Mouse (Mus musculus): ENCODE data around the gene Kirrel3. TPM values are rescaled to one million over a fixed set of nuclear protein-coding genes. Genes with fewer than 3 reads are reported as not detected.

The Kirrel3 gene
- polyA plus RNA-seq, 1 experiment from 2014 or later = 2.3 TPM

DNA sequence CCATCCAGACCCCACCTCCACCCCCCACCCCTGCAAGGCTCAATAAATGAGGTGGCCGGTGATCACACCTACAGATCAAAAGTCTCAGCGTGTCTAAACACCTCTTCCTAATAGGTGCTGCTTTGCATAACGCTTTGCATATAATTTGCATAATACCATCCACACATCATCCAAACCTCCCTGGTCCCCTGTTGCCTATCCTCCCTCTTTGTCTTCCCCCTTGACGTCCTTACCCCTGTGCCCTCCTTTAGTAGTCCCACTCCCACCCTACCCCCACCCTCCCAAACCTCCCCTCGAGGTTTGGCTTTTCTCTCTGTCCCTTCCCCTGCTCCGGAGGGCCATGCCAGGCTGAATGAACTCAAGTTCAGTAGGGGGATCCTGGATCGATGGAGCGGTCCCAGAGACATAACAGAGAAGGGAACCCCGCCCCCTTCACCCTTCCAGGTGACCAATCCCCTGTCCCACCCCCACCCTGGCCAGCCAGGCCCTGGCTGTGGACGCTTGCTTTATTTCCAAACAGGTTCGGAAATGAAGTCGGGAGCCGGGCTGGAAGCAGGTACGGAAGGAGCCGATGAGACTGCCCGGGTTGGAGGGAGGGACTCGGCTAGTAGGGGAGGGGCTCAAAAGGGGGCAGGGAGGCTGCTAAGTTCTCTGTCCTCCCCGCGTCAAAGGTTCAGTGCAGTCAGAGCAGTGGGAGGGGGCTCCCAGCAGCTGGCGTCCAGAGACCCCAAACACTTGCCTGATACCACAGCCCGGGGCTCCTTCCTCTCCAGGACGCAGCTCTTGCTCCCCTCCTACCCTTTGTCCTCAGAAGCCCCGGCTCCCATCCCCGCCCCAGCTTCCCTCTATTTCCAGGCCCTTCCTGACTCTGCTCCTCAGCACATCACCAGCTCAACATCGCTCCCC, 539.1 kb downstream of the Kirrel3 start:
- H3K4me1 ChIP-seq (ENCODE audit: control insufficient read depth, insufficient read depth, low read length) = peaks cover 6% of the 10 kb centered on the region; the same call in 1 of the 2 replicates
- H3K4me2 ChIP-seq (ENCODE audit: low read depth, low read length) = peak overlapping the region; percentile 51
- H3K36me3 ChIP-seq (ENCODE audit: control insufficient read depth, insufficient read depth, low read length) = no peaks in the 10 kb centered on the region
- H3K27me3 ChIP-seq (ENCODE audit: control insufficient read depth, insufficient read depth, low read length) = peaks cover 15% of the 10 kb centered on the region; the same call in 1 of the 2 replicates
- no peak overlapping the region for H3K27ac ChIP-seq (ENCODE audit: low read length)
- peak overlapping the region; percentile 22 for H3K4me3 ChIP-seq (replicated peaks; ENCODE audit: low read length)
- WGBS = 8% methylated on average over 25 of the region's 25 CpGs
- H3K9me3 ChIP-seq (replicated peaks; ENCODE audit: control insufficient read depth, low read length) = no peaks in the 10 kb centered on the region
- peak overlapping the region; percentile 31; the same call in 1 of the 2 replicates for H3K9ac ChIP-seq (ENCODE audit: low read length)
- peak; percentile 25; the same call in 1 of the 2 replicates for ATAC-seq (ENCODE audit: insufficient read depth, low FRiP score)

DNA sequence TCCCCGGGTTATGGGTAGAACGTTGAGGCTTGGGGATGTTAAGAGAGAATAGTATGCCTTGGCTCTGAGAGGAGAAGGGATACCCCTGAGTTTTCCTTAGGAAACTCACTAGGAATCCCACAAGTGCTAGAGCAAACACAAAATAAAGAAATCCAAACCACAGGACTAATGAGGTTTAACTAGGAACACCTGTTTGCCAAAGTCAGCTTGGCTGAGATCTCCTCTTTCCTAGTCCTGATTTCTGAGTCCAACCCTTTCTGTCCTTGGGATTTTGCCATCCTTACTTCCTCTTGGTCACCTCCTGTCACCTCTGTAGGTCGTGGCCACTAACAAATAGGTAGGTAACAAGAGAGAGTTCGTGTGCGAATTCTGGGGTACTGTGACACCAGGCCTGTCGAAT, 540.6 kb downstream of the Kirrel3 start:
- H3K4me2 ChIP-seq (ENCODE audit: low read depth, low read length) = no peak overlapping the region
- no peak for ATAC-seq (ENCODE audit: insufficient read depth, low FRiP score)
- peaks cover 15% of the 10 kb centered on the region; the same call in 1 of the 2 replicates for H3K27me3 ChIP-seq (ENCODE audit: control insufficient read depth, insufficient read depth, low read length)
- no peaks in the 10 kb centered on the region for H3K36me3 ChIP-seq (ENCODE audit: control insufficient read depth, insufficient read depth, low read length)
- no peak overlapping the region for H3K27ac ChIP-seq (ENCODE audit: low read length)
- no peak overlapping the region for H3K9ac ChIP-seq (ENCODE audit: low read length)
- WGBS = 78% methylated on average over 6 of the region's 6 CpGs
- H3K9me3 ChIP-seq (replicated peaks; ENCODE audit: control insufficient read depth, low read length) = no peaks in the 10 kb centered on the region
- no peak overlapping the region for H3K4me3 ChIP-seq (replicated peaks; ENCODE audit: low read length)
- peaks cover 4% of the 10 kb centered on the region; the same call in 1 of the 2 replicates for H3K4me1 ChIP-seq (ENCODE audit: control insufficient read depth, insufficient read depth, low read length)

GRCm38 (mm10) chr9:35026897-35027311, 541.2 kb downstream of the Kirrel3 start:
- 48% methylated on average over 6 of the region's 6 CpGs for WGBS
- H3K9ac ChIP-seq (ENCODE audit: low read length) = no peak overlapping the region
- ATAC-seq (ENCODE audit: insufficient read depth, low FRiP score) = no peak
- no peaks in the 10 kb centered on the region for H3K9me3 ChIP-seq (replicated peaks; ENCODE audit: control insufficient read depth, low read length)
- H3K27ac ChIP-seq (ENCODE audit: low read length) = no peak overlapping the region
- H3K4me3 ChIP-seq (replicated peaks; ENCODE audit: low read length) = no peak overlapping the region
- peaks cover 15% of the 10 kb centered on the region; the same call in 1 of the 2 replicates for H3K27me3 ChIP-seq (ENCODE audit: control insufficient read depth, insufficient read depth, low read length)
- peaks cover 4% of the 10 kb centered on the region; the same call in 1 of the 2 replicates for H3K4me1 ChIP-seq (ENCODE audit: control insufficient read depth, insufficient read depth, low read length)
- H3K4me2 ChIP-seq (ENCODE audit: low read depth, low read length) = no peak overlapping the region
- no peaks in the 10 kb centered on the region for H3K36me3 ChIP-seq (ENCODE audit: control insufficient read depth, insufficient read depth, low read length)

- no peak overlapping the region for H3K4me3 ChIP-seq (replicated peaks; ENCODE audit: low read length)
- 79% methylated on average over 6 of the region's 6 CpGs for WGBS
- no peak overlapping the region for H3K9ac ChIP-seq (ENCODE audit: low read length)
- peaks cover 15% of the 10 kb centered on the region; the same call in 1 of the 2 replicates for H3K27me3 ChIP-seq (ENCODE audit: control insufficient read depth, insufficient read depth, low read length)
- H3K9me3 ChIP-seq (replicated peaks; ENCODE audit: control insufficient read depth, low read length) = no peaks in the 10 kb centered on the region
- H3K27ac ChIP-seq (ENCODE audit: low read length) = no peak overlapping the region
- H3K4me1 ChIP-seq (ENCODE audit: control insufficient read depth, insufficient read depth, low read length) = peaks cover 4% of the 10 kb centered on the region; the same call in 1 of the 2 replicates
- H3K36me3 ChIP-seq (ENCODE audit: control insufficient read depth, insufficient read depth, low read length) = no peaks in the 10 kb centered on the region
- no peak overlapping the region for H3K4me2 ChIP-seq (ENCODE audit: low read depth, low read length)
- no peak for ATAC-seq (ENCODE audit: insufficient read depth, low FRiP score)
These were observed 541.8 kb downstream of the Kirrel3 start for GRCm38 (mm10) chr9:35027382-35027997.

DNA sequence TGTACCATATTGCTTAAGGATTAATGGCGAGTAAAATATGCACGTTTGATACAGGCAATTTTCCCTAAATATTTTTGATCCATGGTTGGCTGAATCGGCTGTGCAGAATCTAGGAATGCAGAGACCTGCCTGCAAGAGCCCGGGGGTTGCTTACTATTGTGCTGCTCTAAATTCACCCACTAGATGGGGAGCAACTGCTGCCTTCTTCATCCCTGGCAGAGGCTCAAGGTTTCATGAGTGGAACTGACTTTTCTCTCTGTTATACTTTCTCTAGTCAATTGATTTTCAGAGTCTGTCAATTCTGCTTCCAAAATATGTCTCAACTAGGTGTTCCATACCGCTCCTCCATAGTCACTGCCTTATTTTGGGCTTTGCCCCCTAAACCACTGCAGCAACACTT, 545.1 kb downstream of the Kirrel3 start:
- no peak overlapping the region for H3K4me2 ChIP-seq (ENCODE audit: low read depth, low read length)
- 55% methylated on average over 5 of the region's 5 CpGs for WGBS
- no peak overlapping the region for H3K9ac ChIP-seq (ENCODE audit: low read length)
- no peaks in the 10 kb centered on the region for H3K4me1 ChIP-seq (ENCODE audit: control insufficient read depth, insufficient read depth, low read length)
- H3K36me3 ChIP-seq (ENCODE audit: control insufficient read depth, insufficient read depth, low read length) = no peaks in the 10 kb centered on the region
- no peaks in the 10 kb centered on the region for H3K27me3 ChIP-seq (ENCODE audit: control insufficient read depth, insufficient read depth, low read length)
- no peak for ATAC-seq (ENCODE audit: insufficient read depth, low FRiP score)
- H3K9me3 ChIP-seq (replicated peaks; ENCODE audit: control insufficient read depth, low read length) = no peaks in the 10 kb centered on the region
- H3K27ac ChIP-seq (ENCODE audit: low read length) = no peak overlapping the region
- H3K4me3 ChIP-seq (replicated peaks; ENCODE audit: low read length) = no peak overlapping the region

DNA sequence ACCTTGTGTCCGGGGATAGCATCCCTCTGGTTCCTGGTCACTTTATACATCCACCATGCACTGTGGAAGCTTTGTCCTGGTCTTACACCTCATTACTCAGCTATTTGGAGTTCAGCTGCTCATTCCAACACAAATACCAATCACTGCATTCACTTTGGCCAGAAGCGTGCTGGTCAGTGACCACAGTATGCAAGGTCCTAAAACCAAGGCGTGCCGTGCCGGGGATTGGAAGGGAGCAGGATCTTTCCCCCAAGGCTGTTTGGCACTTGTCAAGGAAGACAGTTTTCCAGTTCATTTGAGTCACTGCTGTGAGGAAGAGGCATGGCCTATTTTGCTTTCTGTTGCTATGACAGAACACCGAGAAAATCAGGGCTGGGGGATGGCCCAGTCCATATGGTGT, 546.8 kb downstream of the Kirrel3 start:
- Histone ChIP-seq H3K9me3 (replicated peaks; ENCODE audit: control insufficient read depth, low read length) (peaks cover 6% of the 10 kb centered on the region; the same call in 1 of the 2 replicates), H3K27ac (ENCODE audit: low read length) (no peak overlapping the region), H3K9ac (ENCODE audit: low read length) (no peak overlapping the region), H3K4me3 (replicated peaks; ENCODE audit: low read length) (no peak overlapping the region), H3K4me2 (ENCODE audit: low read depth, low read length) (no peak overlapping the region), H3K36me3 (ENCODE audit: control insufficient read depth, insufficient read depth, low read length) (no peaks in the 10 kb centered on the region), H3K4me1 (ENCODE audit: control insufficient read depth, insufficient read depth, low read length) (no peaks in the 10 kb centered on the region), H3K27me3 (ENCODE audit: control insufficient read depth, insufficient read depth, low read length) (no peaks in the 10 kb centered on the region)
- no peak for ATAC-seq (ENCODE audit: insufficient read depth, low FRiP score)
- 78% methylated on average over 6 of the region's 6 CpGs for WGBS

GRCm38 (mm10) chr9:35035074-35035473, 549.4 kb downstream of the Kirrel3 start:
- WGBS = 34% methylated on average over 14 of the region's 14 CpGs
- ATAC-seq (ENCODE audit: insufficient read depth, low FRiP score) = no peak

DNA sequence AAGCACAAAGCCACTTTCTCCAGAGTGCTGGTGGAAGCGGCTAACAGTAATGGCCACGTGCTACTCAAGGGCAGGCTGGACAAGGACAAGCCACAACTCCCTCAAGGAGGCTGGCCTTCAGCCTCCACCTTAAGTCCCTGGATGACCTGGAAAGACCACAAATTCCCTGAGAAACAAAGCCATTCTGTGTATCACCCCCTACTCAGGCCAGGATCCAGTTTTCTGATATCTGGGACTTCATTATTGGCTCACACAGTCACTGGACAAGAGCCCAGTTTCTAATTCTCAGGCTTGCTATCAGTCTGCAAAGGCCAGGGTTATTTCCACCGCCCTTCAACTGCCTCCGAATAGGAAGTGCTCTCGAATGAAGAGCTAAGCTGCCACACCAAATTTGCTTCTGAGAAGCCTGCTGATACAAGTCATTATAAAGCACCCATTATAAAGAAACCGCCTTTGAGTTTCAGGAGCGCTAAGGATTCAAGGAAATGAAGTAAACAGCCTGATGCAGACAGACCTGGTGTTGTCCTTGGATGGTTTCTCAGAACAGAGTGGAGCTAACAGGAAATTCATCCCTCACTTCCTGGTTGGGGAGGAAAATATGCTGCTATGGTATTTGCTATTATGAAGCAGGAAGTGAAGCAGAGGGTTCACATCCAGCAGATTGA, 553.4 kb downstream of the Kirrel3 start:
- peak; percentile 37; the same call in 1 of the 2 replicates for ATAC-seq (ENCODE audit: insufficient read depth, low FRiP score)
- Histone ChIP-seq H3K9me3 (replicated peaks; ENCODE audit: control insufficient read depth, low read length) (peaks cover 6% of the 10 kb centered on the region; the same call in 1 of the 2 replicates), H3K4me2 (ENCODE audit: low read depth, low read length) (no peak overlapping the region)

More at GRCm38 (mm10) chr9:35035074-35035473, 549.4 kb downstream of the Kirrel3 start:
- H3K4me1 ChIP-seq (ENCODE audit: control insufficient read depth, insufficient read depth, low read length) = no peaks in the 10 kb centered on the region
- H3K4me2 ChIP-seq (ENCODE audit: low read depth, low read length) = no peak overlapping the region
- H3K9me3 ChIP-seq (replicated peaks; ENCODE audit: control insufficient read depth, low read length) = peaks cover 6% of the 10 kb centered on the region; the same call in 1 of the 2 replicates
- no peak overlapping the region for H3K9ac ChIP-seq (ENCODE audit: low read length)
- H3K36me3 ChIP-seq (ENCODE audit: control insufficient read depth, insufficient read depth, low read length) = no peaks in the 10 kb centered on the region
- H3K27ac ChIP-seq (ENCODE audit: low read length) = no peak overlapping the region
- no peak overlapping the region for H3K4me3 ChIP-seq (replicated peaks; ENCODE audit: low read length)
- H3K27me3 ChIP-seq (ENCODE audit: control insufficient read depth, insufficient read depth, low read length) = no peaks in the 10 kb centered on the region

More for the DNA sequence above, 553.4 kb downstream of the Kirrel3 start:
- Histone ChIP-seq H3K4me1 (ENCODE audit: control insufficient read depth, insufficient read depth, low read length) (peaks cover 7% of the 10 kb centered on the region; the same call in 1 of the 2 replicates), H3K36me3 (ENCODE audit: control insufficient read depth, insufficient read depth, low read length) (no peaks in the 10 kb centered on the region), H3K9ac (ENCODE audit: low read length) (0 out of 2 replicates have a peak overlapping the region, but pooled peaks have one; percentile 14), H3K27ac (ENCODE audit: low read length) (peak overlapping the region; percentile 67), H3K27me3 (ENCODE audit: control insufficient read depth, insufficient read depth, low read length) (no peaks in the 10 kb centered on the region), H3K4me3 (replicated peaks; ENCODE audit: low read length) (no peak overlapping the region)
- 57% methylated on average over 7 of the region's 7 CpGs for WGBS
